Mouse (Mus musculus) limb, embryonic 13.5 days (tissue): ENCODE data around the gene Cog4. TPM values are rescaled to one million over a fixed set of nuclear protein-coding genes. Genes with fewer than 3 reads are reported as not detected.

ENCODE experiments used
- ATAC-seq: fragments of 200-750 bp; cut with Nextera tagmentation; 2 replicates; pipeline ENCODE4 v1.8.0; 2017; ENCODE audit warnings: low read depth, moderate number of reproducible peaks, moderate TSS enrichment; ENCODE audit not compliant: low FRiP score
- H3K27ac ChIP-seq: fragments of 300-500 bp; sonication (generic); 2 replicates; pipeline ENCODE4 v1.5.1; 2015; ENCODE audit warnings: inconsistent platforms, mild to moderate bottlenecking, moderate library complexity
- H3K27me3 ChIP-seq: fragments of 300-500 bp; sonication (generic); 2 replicates; pipeline ENCODE4 v1.6.1; 2015; ENCODE audit warnings: mild to moderate bottlenecking, inconsistent platforms
- H3K36me3 ChIP-seq: fragments of 300-500 bp; sonication (generic); 2 replicates; pipeline ENCODE4 v1.6.1; 2015; ENCODE audit warnings: inconsistent platforms, mild to moderate bottlenecking, moderate library complexity
- H3K4me1 ChIP-seq: fragments of 300-500 bp; sonication (generic); 2 replicates; pipeline ENCODE4 v1.6.1; 2015; ENCODE audit warnings: inconsistent platforms
- H3K4me2 ChIP-seq: fragments of 300-500 bp; sonication (generic); replicated peaks from 2 replicates; pipeline ENCODE4 v1.6.1; 2015; ENCODE audit warnings: inconsistent platforms, mild to moderate bottlenecking, moderate library complexity
- H3K4me3 ChIP-seq: fragments of 300-500 bp; sonication (generic); 2 replicates; pipeline ENCODE4 v1.5.1; 2015; ENCODE audit warnings: moderate library complexity, mild to moderate bottlenecking, inconsistent platforms
- H3K9ac ChIP-seq: fragments of 300-500 bp; sonication (generic); 2 replicates; pipeline ENCODE4 v1.6.1; 2015; ENCODE audit warnings: mild to moderate bottlenecking, inconsistent platforms
- H3K9me3 ChIP-seq: fragments of 300-500 bp; sonication (generic); 2 replicates; pipeline ENCODE4 v1.6.1; 2016; ENCODE audit warnings: inconsistent platforms
- WGBS: fragments of 180-500 bp; shearing (Covaris S2); methylation state at CpG from one replicate; pipeline ENCODE4 v1.1.7; 2015; 5-methylcytosine and 5-hydroxymethylcytosine counted together
- polyA plus RNA-seq: library from polyadenylated mRNA; unstranded; fragments of >200 nt; fragmentation: Nextera tagmentation; extraction: Ambion mirVana; gene quantifications from 2 replicates; pipeline ENCODE4 v1.2.1, GENCODE M21; 2015

The Cog4 gene
- polyA plus RNA-seq, 1 experiment from 2014 or later: 86.4 TPM

DNA sequence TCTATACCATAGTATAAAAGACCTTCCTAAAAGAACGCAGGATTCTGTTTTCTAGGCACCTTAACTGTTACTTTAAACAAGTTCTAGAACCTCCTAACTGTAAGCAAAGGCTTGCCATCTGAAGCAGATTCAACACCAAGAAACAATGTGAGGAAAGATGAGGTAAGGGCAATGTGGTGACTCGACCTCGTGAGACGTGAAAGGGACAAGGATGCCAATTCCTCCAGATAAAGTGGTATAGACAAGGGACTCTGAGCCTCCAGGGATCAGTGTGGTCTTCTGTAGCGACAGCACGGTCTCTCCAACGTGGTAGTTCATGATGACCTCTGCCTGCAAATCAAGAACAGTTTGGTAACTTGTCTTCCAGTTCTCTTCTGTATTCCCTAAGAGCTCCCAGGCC, 34.6 kb upstream of the Cog4 start:
- Histone ChIP-seq H3K9ac (no peak overlapping the region), H3K9me3 (no peaks in the 10 kb centered on the region), H3K36me3 (peaks cover 80% of the 10 kb centered on the region), H3K27ac (no peak overlapping the region), H3K27me3 (no peaks in the 10 kb centered on the region), H3K4me1 (peaks cover 17% of the 10 kb centered on the region), H3K4me3 (no peak overlapping the region), H3K4me2 (no peak overlapping the region)
- 92% methylated on average over 7 of the region's 7 CpGs for whole genome bisulfite sequencing
- no peak for ATAC-seq

DNA sequence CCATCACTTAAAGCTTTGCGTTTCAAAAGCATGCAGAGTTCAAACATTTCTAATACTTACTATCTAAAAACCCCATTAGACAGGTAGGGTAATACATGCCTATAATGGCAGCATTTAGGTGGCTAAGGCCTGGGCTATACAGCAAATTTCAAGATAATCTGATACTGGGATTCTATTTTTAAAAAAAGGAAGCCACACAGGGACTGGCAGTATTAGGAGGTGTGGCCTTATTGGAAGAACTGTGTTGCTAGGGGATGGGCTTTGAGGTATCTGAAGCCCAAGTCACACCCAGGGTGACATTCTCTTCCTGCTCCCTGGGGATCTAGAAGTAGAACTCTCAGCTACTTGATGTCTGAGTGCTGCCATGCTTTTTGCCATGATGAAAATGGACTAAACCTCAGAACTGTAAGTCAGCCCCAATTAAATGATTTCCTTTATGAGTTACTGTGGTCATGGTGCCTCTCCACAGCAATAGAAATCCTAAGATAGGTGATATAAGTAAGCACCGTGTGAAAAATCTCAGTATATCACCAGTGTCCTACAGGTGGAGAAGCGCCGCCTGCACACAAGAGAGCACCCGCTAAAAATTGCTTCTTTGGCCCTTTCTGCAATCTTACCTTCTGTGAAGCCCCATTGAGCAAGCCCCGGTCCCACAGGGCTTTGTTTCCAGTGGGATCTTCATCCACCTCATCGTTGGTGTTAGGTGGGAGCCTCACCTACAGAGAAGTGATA, 33.9 kb upstream of the Cog4 start:
- H3K4me3 ChIP-seq: no peak overlapping the region
- no peak overlapping the region for H3K27ac ChIP-seq
- 96% methylated on average over 7 of the region's 7 CpGs for WGBS
- H3K4me1 ChIP-seq: peaks cover 17% of the 10 kb centered on the region
- H3K9ac ChIP-seq: no peak overlapping the region
- no peak for ATAC-seq
- H3K9me3 ChIP-seq: no peaks in the 10 kb centered on the region
- peaks cover 88% of the 10 kb centered on the region for H3K36me3 ChIP-seq
- no peak overlapping the region for H3K4me2 ChIP-seq
- H3K27me3 ChIP-seq: no peaks in the 10 kb centered on the region

DNA sequence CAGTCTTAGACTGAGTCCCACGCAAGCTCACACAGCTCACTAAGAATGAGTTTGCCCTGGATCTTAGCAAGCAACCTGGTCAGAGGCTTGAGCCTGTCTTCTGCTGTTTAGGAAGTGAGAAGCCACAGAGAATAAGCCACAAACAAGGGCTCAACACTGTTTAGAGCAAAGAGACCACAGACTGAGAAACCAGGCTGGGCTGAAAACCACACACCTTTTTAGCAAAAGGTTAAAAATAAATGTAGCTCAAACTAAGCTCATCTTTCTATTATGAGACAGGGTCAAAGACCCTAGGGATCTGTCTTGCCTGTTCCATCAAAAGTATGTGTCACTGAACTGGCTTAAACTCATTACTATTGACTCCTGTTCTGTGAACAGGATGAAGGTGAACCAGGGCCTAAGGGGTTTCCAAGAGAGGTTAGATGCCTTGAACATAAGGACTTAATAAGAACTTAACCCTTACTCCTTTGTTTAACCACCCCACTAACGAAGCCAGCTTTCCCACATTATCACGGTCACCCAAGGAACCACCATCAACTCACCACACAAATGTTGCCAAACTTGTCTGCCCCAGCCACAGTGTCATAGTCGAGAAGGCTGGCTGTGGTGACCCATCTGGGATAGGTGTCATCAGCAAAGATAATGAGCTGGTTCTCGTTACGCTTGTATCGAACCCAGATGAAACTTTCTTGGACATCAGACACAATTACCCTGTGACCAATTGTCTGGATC, 33.2 kb upstream of the Cog4 start:
- H3K27me3 ChIP-seq: no peaks in the 10 kb centered on the region
- H3K4me1 ChIP-seq: peaks cover 17% of the 10 kb centered on the region
- no peak overlapping the region for H3K27ac ChIP-seq
- no peak overlapping the region for H3K4me2 ChIP-seq
- 84% methylated on average over 7 of the region's 7 CpGs for WGBS
- no peak for ATAC-seq
- peaks cover 95% of the 10 kb centered on the region for H3K36me3 ChIP-seq
- H3K4me3 ChIP-seq: no peak overlapping the region
- H3K9me3 ChIP-seq: no peaks in the 10 kb centered on the region
- H3K9ac ChIP-seq: no peak overlapping the region

DNA sequence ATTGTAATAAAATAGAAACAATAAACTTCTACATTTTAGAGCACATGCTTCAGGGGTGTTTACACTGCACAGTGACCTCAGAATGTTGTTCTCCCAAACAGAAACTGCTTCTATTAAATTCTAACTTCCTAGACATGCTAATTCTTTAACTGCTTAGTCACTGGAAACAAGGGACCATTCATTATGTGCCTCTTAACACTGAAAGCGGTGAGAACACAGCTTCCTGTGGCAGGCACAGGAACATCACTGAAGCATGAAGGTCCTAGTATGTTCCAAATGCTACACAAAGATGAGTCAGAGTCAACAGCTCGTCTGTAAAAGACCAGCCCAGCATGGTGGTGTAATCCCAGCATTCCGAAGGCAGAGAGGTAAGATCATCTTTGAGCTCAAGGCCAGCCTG, 31.1 kb upstream of the Cog4 start:
- H3K36me3 ChIP-seq: peaks cover 100% of the 10 kb centered on the region
- no peak overlapping the region for H3K4me2 ChIP-seq
- no peak overlapping the region for H3K9ac ChIP-seq
- H3K27ac ChIP-seq: no peak overlapping the region
- no peak for ATAC-seq
- WGBS: 86% methylated on average over 3 of the region's 3 CpGs
- no peaks in the 10 kb centered on the region for H3K4me1 ChIP-seq
- no peaks in the 10 kb centered on the region for H3K27me3 ChIP-seq
- H3K9me3 ChIP-seq: no peaks in the 10 kb centered on the region
- H3K4me3 ChIP-seq: no peak overlapping the region

DNA sequence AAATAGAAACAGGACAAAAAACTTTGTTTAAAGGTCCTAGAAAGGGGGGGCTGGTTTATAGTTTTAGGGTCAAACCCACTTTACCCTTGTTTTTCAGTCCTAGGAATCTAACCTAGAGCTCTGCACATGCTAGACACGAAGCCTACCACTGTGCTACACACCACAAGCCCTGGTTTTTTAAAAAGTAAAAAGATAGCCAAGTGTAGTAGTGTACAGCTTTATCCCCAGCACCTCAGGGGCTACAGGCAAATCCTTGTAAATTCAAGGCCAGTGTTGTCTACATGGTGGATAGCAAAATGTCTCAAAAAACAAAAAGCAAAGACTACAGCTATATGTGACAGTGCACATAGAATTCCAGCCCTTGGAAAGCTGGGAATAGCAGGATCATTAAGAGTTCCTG, 29.4 kb upstream of the Cog4 start:
- Histone ChIP-seq H3K27ac (no peak overlapping the region), H3K9me3 (no peaks in the 10 kb centered on the region), H3K9ac (no peak overlapping the region), H3K4me3 (no peak overlapping the region), H3K4me2 (no peak overlapping the region), H3K27me3 (no peaks in the 10 kb centered on the region), H3K4me1 (no peaks in the 10 kb centered on the region), H3K36me3 (peaks cover 100% of the 10 kb centered on the region)
- no peak for ATAC-seq
- WGBS: 90% methylated on average over 1 of the region's 1 CpGs

DNA sequence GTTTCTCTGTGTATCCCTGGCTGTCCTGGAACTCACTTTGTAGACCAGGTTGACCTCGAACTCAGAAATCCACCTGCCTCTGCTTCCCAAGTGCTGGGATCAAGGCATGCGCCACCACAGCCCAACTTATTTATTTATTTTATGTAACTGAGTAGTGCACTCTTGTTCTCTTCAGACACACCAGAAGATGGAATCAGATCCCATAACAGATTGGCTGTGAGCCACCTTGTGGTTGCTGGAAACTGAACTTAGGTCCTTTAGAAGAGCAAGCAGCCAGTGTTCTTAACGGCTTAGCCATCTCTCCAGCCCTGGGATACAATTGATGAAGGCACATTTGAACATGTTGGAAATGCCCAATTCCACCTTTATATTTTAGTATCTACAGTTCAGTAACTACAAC, 27.8 kb upstream of the Cog4 start:
- H3K4me2 ChIP-seq: no peak overlapping the region
- H3K36me3 ChIP-seq: peaks cover 100% of the 10 kb centered on the region
- H3K9ac ChIP-seq: no peak overlapping the region
- no peak for ATAC-seq
- 87% methylated on average over 3 of the region's 3 CpGs for WGBS
- H3K27ac ChIP-seq: no peak overlapping the region
- H3K4me1 ChIP-seq: no peaks in the 10 kb centered on the region
- H3K9me3 ChIP-seq: no peaks in the 10 kb centered on the region
- H3K27me3 ChIP-seq: no peaks in the 10 kb centered on the region
- H3K4me3 ChIP-seq: no peak overlapping the region

DNA sequence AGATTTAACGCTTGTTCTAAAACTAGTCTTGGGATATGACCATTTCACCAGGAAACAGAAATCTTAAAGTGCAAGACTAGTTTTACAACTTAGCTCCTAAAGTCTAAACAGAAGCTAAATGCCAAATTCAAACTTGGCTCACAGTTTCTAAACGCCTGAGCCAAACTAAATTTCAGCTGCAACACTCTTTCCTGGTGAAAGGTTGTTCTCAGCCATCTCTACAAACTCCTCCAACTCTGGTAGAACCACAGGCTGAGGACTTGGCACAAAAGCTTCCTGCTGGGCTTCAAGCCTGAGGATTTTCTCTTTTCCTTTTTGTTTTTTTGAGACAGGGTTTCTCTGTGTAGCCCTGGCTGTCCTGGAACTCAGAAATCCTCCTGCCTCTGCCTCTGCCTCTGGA, 26.1 kb upstream of the Cog4 start:
- Histone ChIP-seq H3K36me3 (peaks cover 100% of the 10 kb centered on the region), H3K4me3 (no peak overlapping the region), H3K4me2 (no peak overlapping the region), H3K27ac (no peak overlapping the region), H3K9me3 (no peaks in the 10 kb centered on the region), H3K4me1 (no peaks in the 10 kb centered on the region), H3K9ac (no peak overlapping the region), H3K27me3 (no peaks in the 10 kb centered on the region)
- 92% methylated on average over 2 of the region's 2 CpGs for WGBS
- ATAC-seq: no peak

DNA sequence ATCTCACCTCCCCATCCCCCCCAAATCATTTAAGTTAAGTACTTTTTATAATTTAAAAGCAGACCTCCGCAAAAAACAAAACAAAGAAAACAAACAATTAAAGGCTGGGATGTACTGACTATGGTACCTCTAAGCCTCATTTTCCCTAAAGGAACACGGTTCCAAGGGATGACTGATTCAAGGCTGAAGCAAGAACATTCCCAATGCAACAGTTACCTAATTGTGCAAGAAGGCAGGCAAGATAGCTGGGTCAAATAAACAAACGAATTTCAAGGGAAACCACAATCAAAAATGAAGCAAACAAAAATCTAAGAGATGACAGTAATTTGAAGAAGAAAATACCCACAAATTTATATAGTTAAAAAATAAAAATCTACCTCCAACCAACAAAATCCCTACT, 24.4 kb upstream of the Cog4 start:
- Histone ChIP-seq H3K9ac (no peak overlapping the region), H3K4me3 (no peak overlapping the region), H3K4me1 (no peaks in the 10 kb centered on the region), H3K36me3 (peaks cover 100% of the 10 kb centered on the region), H3K4me2 (no peak overlapping the region), H3K27ac (no peak overlapping the region), H3K27me3 (no peaks in the 10 kb centered on the region), H3K9me3 (no peaks in the 10 kb centered on the region)
- 90% methylated on average over 3 of the region's 3 CpGs for WGBS
- no peak for ATAC-seq

DNA sequence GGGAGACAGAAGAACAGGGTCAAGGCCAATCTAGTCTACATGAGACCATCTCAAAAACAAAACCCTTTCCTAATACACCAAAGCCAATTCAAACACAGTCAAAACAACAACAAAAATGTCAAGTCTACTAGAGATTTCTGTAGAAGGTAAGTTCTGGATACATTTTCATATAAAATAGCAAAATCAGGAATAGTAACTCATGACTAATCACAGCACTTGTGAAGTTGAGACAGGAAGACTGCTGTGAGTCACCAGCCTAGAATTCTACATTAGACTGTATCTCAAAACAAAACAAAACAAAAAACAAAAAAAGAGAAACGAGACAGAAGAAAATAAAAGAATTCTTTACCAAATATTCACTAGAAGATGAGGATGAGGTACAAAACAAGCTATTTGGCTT, 21.5 kb upstream of the Cog4 start:
- H3K27me3 ChIP-seq: no peaks in the 10 kb centered on the region
- H3K27ac ChIP-seq: no peak overlapping the region
- H3K36me3 ChIP-seq: peaks cover 98% of the 10 kb centered on the region
- no peaks in the 10 kb centered on the region for H3K4me1 ChIP-seq
- no peak overlapping the region for H3K9ac ChIP-seq
- 94% methylated on average over 1 of the region's 1 CpGs for WGBS
- no peaks in the 10 kb centered on the region for H3K9me3 ChIP-seq
- H3K4me2 ChIP-seq: no peak overlapping the region
- H3K4me3 ChIP-seq: no peak overlapping the region
- ATAC-seq: no peak

DNA sequence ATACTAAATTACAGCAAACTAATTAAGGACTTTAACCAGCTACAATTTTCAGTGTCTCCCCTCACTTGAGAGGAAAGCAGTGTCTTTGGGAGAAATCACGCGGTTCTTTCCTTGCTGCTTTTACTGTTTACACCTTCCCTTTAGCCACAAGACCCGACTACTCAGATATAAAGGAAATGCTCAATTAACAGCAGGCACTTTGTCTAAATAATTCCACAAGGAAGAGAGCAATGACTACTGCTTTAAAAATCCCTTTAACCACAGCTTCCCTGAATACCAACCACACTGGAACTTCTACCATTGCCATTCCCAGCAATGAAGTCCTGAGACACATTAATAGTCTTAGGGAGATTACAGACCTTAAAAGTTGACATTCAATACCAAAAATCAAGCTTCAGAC, 17.9 kb upstream of the Cog4 start:
- Histone ChIP-seq H3K27ac (no peak overlapping the region), H3K9me3 (no peaks in the 10 kb centered on the region), H3K4me2 (no peak overlapping the region), H3K4me1 (no peaks in the 10 kb centered on the region), H3K9ac (no peak overlapping the region), H3K4me3 (no peak overlapping the region), H3K27me3 (no peaks in the 10 kb centered on the region), H3K36me3 (peaks cover 95% of the 10 kb centered on the region)
- WGBS: 76% methylated on average over 3 of the region's 3 CpGs
- no peak for ATAC-seq

DNA sequence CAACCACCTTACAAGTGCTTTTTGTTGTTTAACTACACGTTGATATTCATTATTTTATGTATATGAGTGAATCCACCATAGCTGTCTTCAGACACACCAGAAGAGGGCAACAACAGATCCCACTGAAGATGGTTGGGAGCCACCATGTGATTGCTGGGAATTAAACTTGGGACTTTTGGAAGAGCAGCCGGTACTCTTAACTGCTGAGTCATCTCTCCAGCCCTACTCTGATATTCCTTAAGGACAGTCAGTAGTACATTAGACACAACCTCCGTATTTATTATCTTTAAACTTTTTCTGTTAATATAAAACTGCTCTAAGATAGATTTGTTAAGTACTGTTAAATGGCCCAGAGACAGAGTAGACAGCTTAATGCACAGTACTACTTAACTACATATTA, 14.4 kb upstream of the Cog4 start:
- no peak overlapping the region for H3K4me3 ChIP-seq
- 89% methylated on average over 3 of the region's 3 CpGs for WGBS
- H3K36me3 ChIP-seq: peaks cover 94% of the 10 kb centered on the region
- no peak overlapping the region for H3K4me2 ChIP-seq
- no peak overlapping the region for H3K9ac ChIP-seq
- no peak for ATAC-seq
- no peaks in the 10 kb centered on the region for H3K27me3 ChIP-seq
- no peaks in the 10 kb centered on the region for H3K4me1 ChIP-seq
- H3K27ac ChIP-seq: no peak overlapping the region
- no peaks in the 10 kb centered on the region for H3K9me3 ChIP-seq

DNA sequence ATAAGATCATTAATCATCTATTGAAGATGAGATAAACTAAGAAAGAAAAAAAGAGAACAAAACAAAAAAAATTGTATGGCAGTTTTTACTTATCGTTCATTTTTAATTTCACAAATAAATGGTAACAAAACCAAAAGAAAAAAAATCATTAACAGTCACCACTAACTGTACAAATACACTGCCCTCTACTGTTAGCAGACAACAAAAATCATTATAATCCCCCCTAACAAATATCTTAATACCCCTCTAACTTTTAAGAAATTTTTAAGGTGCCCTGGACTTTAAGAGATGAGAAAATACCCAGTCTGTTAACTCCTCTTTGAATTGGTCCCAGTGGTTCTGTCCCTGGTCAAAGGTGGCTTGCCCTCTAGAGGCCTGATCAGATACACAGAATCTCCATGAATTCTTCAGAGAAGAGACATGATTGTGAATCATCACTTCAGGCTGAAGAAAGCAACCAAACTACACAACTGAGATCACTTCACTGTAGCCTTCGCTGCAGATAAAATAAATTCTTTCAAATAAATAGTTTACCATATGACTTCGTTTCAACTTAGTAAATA, 4.3 kb upstream of the Cog4 start:
- no peak overlapping the region for H3K9ac ChIP-seq
- H3K9me3 ChIP-seq: no peaks in the 10 kb centered on the region
- no peak overlapping the region for H3K4me3 ChIP-seq
- peaks cover 18% of the 10 kb centered on the region for H3K4me1 ChIP-seq
- peaks cover 75% of the 10 kb centered on the region for H3K36me3 ChIP-seq
- H3K27ac ChIP-seq: no peak overlapping the region
- ATAC-seq: no peak
- 93% methylated on average over 3 of the region's 3 CpGs for WGBS
- H3K27me3 ChIP-seq: no peaks in the 10 kb centered on the region
- no peak overlapping the region for H3K4me2 ChIP-seq
